Mouse (Mus musculus): ENCODE measurements around the gene Trim2. TPM values are rescaled to one million over a fixed set of nuclear protein-coding genes. Genes with fewer than 3 reads are reported as not detected.
A peak's percentile ranks its signal among the peaks of the same experiment; 100 is the strongest.

Trim2 gene
- total and polyA plus RNA-seq, 2 experiments from 2014 or later = 127 to 186 TPM

- Histone ChIP-seq H3K9me3 (ENCODE audit: low read length) (no peaks in the 10 kb centered on the region), H3K4me1 (ENCODE audit: insufficient read depth) (peaks cover 37% of the 10 kb centered on the region), H3K27me3 (ENCODE audit: insufficient read depth, low read length) (no peaks in the 10 kb centered on the region), H3K9ac (peak overlapping the region; percentile 64), H3K4me2 (ENCODE audit: low read depth) (peak overlapping the region; percentile 56), H3K4me3 (ENCODE audit: low read depth, low read length) (peak overlapping the region; percentile 51; the same call in 1 of the 2 replicates), H3K27ac (ENCODE audit: low read depth, low read length) (peak overlapping the region; percentile 68), H3K36me3 (ENCODE audit: insufficient read depth) (no peaks in the 10 kb centered on the region)
- WGBS = 25% methylated on average over 12 of the region's 12 CpGs
- ATAC-seq (no peak), DNase-seq (no peak)
- TF ChIP-seq CTCF (IDR thresholded peaks at IDR 0.05; ENCODE audit: low read depth) = 0 out of 2 replicates have a peak, but pooled peaks have one; percentile 3
These were observed 89.3 kb downstream of the Trim2 start for GRCm38 (mm10) chr3:84217118-84217960.

GRCm38 (mm10) chr3:84215743-84216360 lies 90.8 kb downstream of the Trim2 start:
- Histone ChIP-seq H3K4me3 (ENCODE audit: low read depth, low read length) (peak overlapping the region; percentile 19), H3K4me1 (ENCODE audit: insufficient read depth) (peaks cover 32% of the 10 kb centered on the region), H3K9me3 (ENCODE audit: low read length) (no peaks in the 10 kb centered on the region), H3K9ac (peak overlapping the region; percentile 19; the same call in 1 of the 2 replicates), H3K36me3 (ENCODE audit: insufficient read depth) (no peaks in the 10 kb centered on the region), H3K27ac (ENCODE audit: low read depth, low read length) (peak overlapping the region; percentile 71), H3K4me2 (ENCODE audit: low read depth) (peak overlapping the region; percentile 56), H3K27me3 (ENCODE audit: insufficient read depth, low read length) (no peaks in the 10 kb centered on the region)
- 31% methylated on average over 15 of the region's 15 CpGs for WGBS
- TF ChIP-seq CTCF (IDR thresholded peaks at IDR 0.05; ENCODE audit: low read depth) = no peak
- ATAC-seq (peak; percentile 58), DNase-seq (peak; percentile 73)

GRCm38 (mm10) chr3:84215253-84215652 lies 91.4 kb downstream of the Trim2 start:
- H3K4me3 ChIP-seq (ENCODE audit: low read depth, low read length) = peak overlapping the region; percentile 19
- H3K9ac ChIP-seq = no peak overlapping the region
- TF ChIP-seq CTCF (IDR thresholded peaks at IDR 0.05; ENCODE audit: low read depth) = no peak
- DNase-seq (peak; percentile 71), ATAC-seq (peak; percentile 42; the same call in 1 of the 2 replicates)
- no peaks in the 10 kb centered on the region for H3K9me3 ChIP-seq (ENCODE audit: low read length)
- peaks cover 32% of the 10 kb centered on the region for H3K4me1 ChIP-seq (ENCODE audit: insufficient read depth)
- peak overlapping the region; percentile 71 for H3K27ac ChIP-seq (ENCODE audit: low read depth, low read length)
- no peaks in the 10 kb centered on the region for H3K36me3 ChIP-seq (ENCODE audit: insufficient read depth)
- peak overlapping the region; percentile 56 for H3K4me2 ChIP-seq (ENCODE audit: low read depth)
- WGBS = 13% methylated on average over 9 of the region's 9 CpGs
- H3K27me3 ChIP-seq (ENCODE audit: insufficient read depth, low read length) = no peaks in the 10 kb centered on the region

- H3K9me3 ChIP-seq (ENCODE audit: low read length) = no peaks in the 10 kb centered on the region
- peak overlapping the region; percentile 71; the same call in 1 of the 2 replicates for H3K27ac ChIP-seq (ENCODE audit: low read depth, low read length)
- H3K4me2 ChIP-seq (ENCODE audit: low read depth) = peak overlapping the region; percentile 56; the same call in 1 of the 2 replicates
- H3K4me3 ChIP-seq (ENCODE audit: low read depth, low read length) = no peak overlapping the region
- TF ChIP-seq CTCF (IDR thresholded peaks at IDR 0.05; ENCODE audit: low read depth) = no peak
- no peak for ATAC-seq
- peaks cover 5% of the 10 kb centered on the region; the same call in 1 of the 2 replicates for H3K36me3 ChIP-seq (ENCODE audit: insufficient read depth)
- H3K9ac ChIP-seq = no peak overlapping the region
- peaks cover 32% of the 10 kb centered on the region for H3K4me1 ChIP-seq (ENCODE audit: insufficient read depth)
- WGBS = 71% methylated on average over 6 of the region's 6 CpGs
- DNase-seq = no peak
- H3K27me3 ChIP-seq (ENCODE audit: insufficient read depth, low read length) = no peaks in the 10 kb centered on the region
These were observed 92.2 kb downstream of the Trim2 start for GRCm38 (mm10) chr3:84214501-84214900.

- no peak overlapping the region for H3K4me3 ChIP-seq (ENCODE audit: low read depth, low read length)
- no peak overlapping the region for H3K9ac ChIP-seq
- 70% methylated on average over 7 of the region's 7 CpGs for WGBS
- H3K4me1 ChIP-seq (ENCODE audit: insufficient read depth) = 0 out of 2 replicates have a peak, but pooled peaks cover 12% of the 10 kb centered on the region
- no peak overlapping the region for H3K27ac ChIP-seq (ENCODE audit: low read depth, low read length)
- H3K9me3 ChIP-seq (ENCODE audit: low read length) = no peaks in the 10 kb centered on the region
- TF ChIP-seq CTCF (IDR thresholded peaks at IDR 0.05; ENCODE audit: low read depth) = no peak
- H3K36me3 ChIP-seq (ENCODE audit: insufficient read depth) = peaks cover 31% of the 10 kb centered on the region
- no peak overlapping the region for H3K4me2 ChIP-seq (ENCODE audit: low read depth)
- DNase-seq (no peak), ATAC-seq (no peak)
- no peaks in the 10 kb centered on the region for H3K27me3 ChIP-seq (ENCODE audit: insufficient read depth, low read length)
These were observed 95.3 kb downstream of the Trim2 start for GRCm38 (mm10) chr3:84211340-84211875.

- Histone ChIP-seq H3K9ac (no peak overlapping the region), H3K4me2 (ENCODE audit: low read depth) (no peak overlapping the region), H3K27me3 (ENCODE audit: insufficient read depth, low read length) (no peaks in the 10 kb centered on the region), H3K4me1 (ENCODE audit: insufficient read depth) (no peaks in the 10 kb centered on the region), H3K36me3 (ENCODE audit: insufficient read depth) (peaks cover 46% of the 10 kb centered on the region), H3K4me3 (ENCODE audit: low read depth, low read length) (no peak overlapping the region), H3K9me3 (ENCODE audit: low read length) (no peaks in the 10 kb centered on the region), H3K27ac (ENCODE audit: low read depth, low read length) (no peak overlapping the region)
- DNase-seq (no peak), ATAC-seq (no peak)
- WGBS = 78% methylated on average over 7 of the region's 7 CpGs
- TF ChIP-seq CTCF (IDR thresholded peaks at IDR 0.05; ENCODE audit: low read depth) = no peak
These were observed 97.7 kb downstream of the Trim2 start for GRCm38 (mm10) chr3:84208917-84209513.

Measured in forebrain, postnatal 0 days (tissue).